Mouse (Mus musculus): ENCODE measurements around the gene Pfkp.

Pfkp gene

GRCm38 (mm10) chr13:6600626-6601025 is 48.0 kb downstream of the Pfkp start:
- DNase-seq: no peak

GRCm38 (mm10) chr13:6597801-6598200 is 50.8 kb downstream of the Pfkp start:
- no peak for DNase-seq

GRCm38 (mm10) chr13:6595403-6595802 is 53.2 kb downstream of the Pfkp start:
- no peak for DNase-seq

GRCm38 (mm10) chr13:6590846-6591245 is 57.7 kb downstream of the Pfkp start:
- no peak for DNase-seq

GRCm38 (mm10) chr13:6586009-6586408 is 62.6 kb downstream of the Pfkp start:
- no peak for DNase-seq

GRCm38 (mm10) chr13:6583499-6584125 is 65.0 kb downstream of the Pfkp start:
- no peak for DNase-seq

GRCm38 (mm10) chr13:6575920-6576509 is 72.6 kb downstream of the Pfkp start:
- DNase-seq: no peak

- DNase-seq: no peak
These were observed 83.0 kb downstream of the Pfkp start for GRCm38 (mm10) chr13:6565571-6565970.

- no peak for DNase-seq
These were observed 86.2 kb downstream of the Pfkp start for GRCm38 (mm10) chr13:6562409-6562808.

GRCm38 (mm10) chr13:6557771-6558170 is 90.8 kb downstream of the Pfkp start:
- DNase-seq: no peak

- no peak for DNase-seq
These were observed 92.9 kb downstream of the Pfkp start for GRCm38 (mm10) chr13:6555656-6556055.

GRCm38 (mm10) chr13:6553708-6554107 is 94.9 kb downstream of the Pfkp start:
- no peak for DNase-seq

GRCm38 (mm10) chr13:6535287-6535932 is 113.2 kb downstream of the Pfkp start:
- DNase-seq: no peak

GRCm38 (mm10) chr13:6532683-6533082 is 115.9 kb downstream of the Pfkp start:
- DNase-seq: peak; percentile 60

Measured in kidney, adult 9 months (tissue).